Mouse (Mus musculus): ENCODE measurements around the gene Pum1. TPM values are rescaled to one million over a fixed set of nuclear protein-coding genes. Genes with fewer than 3 reads are reported as not detected.

Pum1 gene
- polyA plus RNA-seq, 1 experiment from 2014 or later: 49.6 TPM

DNA sequence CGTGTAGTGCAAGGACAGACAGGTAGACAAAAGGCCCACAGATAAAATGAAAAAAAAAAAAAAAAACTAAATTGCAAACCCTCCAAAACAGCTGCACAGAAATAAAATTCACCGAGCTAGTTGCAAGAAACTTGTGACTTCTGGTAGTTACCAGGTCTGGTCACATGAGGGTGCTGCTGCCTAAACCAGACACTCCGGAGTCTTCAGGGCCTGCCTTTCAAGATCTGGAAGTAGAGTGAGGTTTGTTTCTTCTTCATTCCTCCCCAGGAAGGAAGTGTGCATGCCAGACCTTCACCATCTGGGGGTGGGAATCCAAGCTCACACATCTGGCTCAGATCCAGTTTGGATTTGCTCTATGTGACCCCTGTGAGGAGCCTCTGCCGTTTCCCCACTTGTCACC, 121.6 kb downstream of the Pum1 start:
- CTCF ChIA-PET: interaction anchor here (0.8 to 3.8 kb wide), 7 partner anchors 12 to 108 kb away, joined by 3 to 32 read pairs (median 4); no protein-coding TSS in a partner anchor
- ATAC-seq (no peak), DNase-seq (ENCODE audit: low read depth, low spot score) (no peak)
- in situ Hi-C loops (cut with MboI; ENCODE audit: low pct_unique_long_range_greater_than_20kb): loop anchor here (5.0 to 25.0 kb wide), 3 partner anchors 93 to 1053 kb away; partner anchors contain the start of genes Mecr and Ptpru
- POLR2A ChIA-PET: interaction anchor here (0.6 kb wide), 1 partner anchor 114 kb away, joined by 7 read pairs; no protein-coding TSS in a partner anchor
- H3K27me3 ChIP-seq: no peaks in the 10 kb centered on the region
- no peak for TF ChIP-seq CTCF (IDR thresholded peaks at IDR 0.05)

DNA sequence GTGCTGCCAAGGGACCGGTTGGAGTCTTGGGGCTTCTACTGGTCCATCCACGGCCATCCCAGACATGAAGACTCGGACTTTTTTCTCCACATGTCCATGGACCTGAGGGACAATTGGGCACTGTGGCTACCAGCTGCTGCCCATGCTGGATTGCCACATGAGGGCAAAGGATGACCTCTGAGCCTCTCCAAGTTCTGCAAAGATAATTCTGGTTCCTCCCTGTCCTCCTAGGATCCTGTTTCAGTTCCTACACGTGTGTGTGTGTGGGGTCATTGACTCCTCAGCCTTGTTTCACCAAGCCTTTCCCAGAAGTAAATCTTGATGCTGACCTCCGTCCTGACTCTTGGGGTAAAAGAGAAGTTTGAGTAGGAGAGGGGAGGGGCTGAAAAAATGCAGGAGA, 124.4 kb downstream of the Pum1 start:
- in situ Hi-C loops (cut with MboI; ENCODE audit: low pct_unique_long_range_greater_than_20kb): loop anchor here (5.0 to 25.0 kb wide), 3 partner anchors 90 to 1050 kb away; partner anchors contain the start of genes Mecr and Ptpru
- no peak for TF ChIP-seq CTCF (IDR thresholded peaks at IDR 0.05)
- ChIA-PET POLR2A (no interaction called here), CTCF (interaction anchor here (1.2 to 5.1 kb wide), 3 partner anchors 81 to 104 kb away, joined by 3 to 32 read pairs (median 25); no protein-coding TSS in a partner anchor)
- no peaks in the 10 kb centered on the region for H3K27me3 ChIP-seq
- DNase-seq (ENCODE audit: low read depth, low spot score) (no peak), ATAC-seq (no peak)

DNA sequence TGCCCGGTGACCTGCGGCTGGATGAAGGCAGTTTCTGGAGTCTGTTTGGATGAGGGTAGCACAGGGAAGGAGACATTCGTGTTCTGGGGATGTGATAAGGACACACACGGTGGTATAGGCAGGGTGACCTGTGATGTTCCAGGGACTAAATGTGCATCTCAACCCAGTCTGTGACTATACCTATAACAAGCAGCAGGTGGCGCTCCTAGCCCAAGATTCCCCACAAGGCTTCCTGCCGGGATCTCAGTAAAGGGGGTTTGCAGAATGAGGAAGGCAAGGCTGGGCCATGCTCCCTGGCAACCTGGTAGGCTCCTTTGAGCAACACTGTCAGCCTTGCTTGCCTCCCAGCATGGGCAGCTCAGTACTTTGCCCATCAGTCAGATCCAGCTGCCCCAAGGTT, 127.1 kb downstream of the Pum1 start:
- DNase-seq (ENCODE audit: low read depth, low spot score) (no peak), ATAC-seq (no peak)
- TF ChIP-seq CTCF (IDR thresholded peaks at IDR 0.05): no peak
- POLR2A ChIA-PET: interaction anchor here (0.8 to 1.4 kb wide), 3 partner anchors 72 to 103 kb away, joined by 3 to 4 read pairs (median 3); no protein-coding TSS in a partner anchor
- H3K27me3 ChIP-seq: no peaks in the 10 kb centered on the region
- CTCF ChIA-PET: interaction anchor here (1.1 to 5.1 kb wide), 8 partner anchors 13 to 102 kb away, joined by 3 to 39 read pairs (median 3); no protein-coding TSS in a partner anchor
- in situ Hi-C loops (cut with MboI; ENCODE audit: low pct_unique_long_range_greater_than_20kb): loop anchor here (25.0 kb wide), 1 partner anchor 1047 kb away; the partner anchor contains the start of genes Mecr and Ptpru

DNA sequence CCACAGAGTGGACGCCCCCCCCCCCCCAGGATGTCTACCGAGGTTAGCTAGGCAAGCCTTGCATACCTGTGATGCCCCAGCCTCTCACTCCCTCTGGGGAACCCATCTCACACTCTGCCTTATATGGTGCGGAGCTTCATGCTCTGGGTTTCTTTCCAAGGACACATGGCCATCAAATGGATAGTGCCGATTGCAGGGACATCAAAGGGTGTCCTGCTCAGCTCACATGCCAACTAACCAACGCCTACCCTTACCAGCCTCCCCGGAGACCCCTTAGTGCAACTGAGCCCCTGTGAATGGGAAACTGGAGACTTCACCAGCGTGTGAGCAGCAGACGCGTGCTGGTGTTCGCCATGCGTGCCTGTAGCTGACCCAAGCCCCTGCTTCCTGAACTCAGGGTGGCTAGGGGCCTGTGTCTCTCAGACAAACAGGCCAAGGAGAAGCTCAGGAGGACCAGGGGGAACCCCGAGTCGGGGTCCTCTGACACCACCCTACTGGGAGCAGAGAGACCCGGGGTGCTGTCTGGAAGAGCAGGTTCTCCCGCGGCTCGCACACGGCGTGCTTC, 128.8 kb downstream of the Pum1 start:
- ChIA-PET CTCF (interaction anchor here (1.1 to 5.1 kb wide), 4 partner anchors 9 to 100 kb away, joined by 4 to 39 read pairs (median 14); no protein-coding TSS in a partner anchor), POLR2A (interaction anchor here (0.6 to 1.4 kb wide), 5 partner anchors 22 to 101 kb away, joined by 4 to 5 read pairs (median 4); no protein-coding TSS in a partner anchor)
- in situ Hi-C loops (cut with MboI; ENCODE audit: low pct_unique_long_range_greater_than_20kb): loop anchor here (25.0 kb wide), 1 partner anchor 1045 kb away; the partner anchor contains the start of genes Mecr and Ptpru
- DNase-seq (ENCODE audit: low read depth, low spot score) (no peak), ATAC-seq (no peak)
- TF ChIP-seq CTCF (IDR thresholded peaks at IDR 0.05): no peak
- no peaks in the 10 kb centered on the region for H3K27me3 ChIP-seq

DNA sequence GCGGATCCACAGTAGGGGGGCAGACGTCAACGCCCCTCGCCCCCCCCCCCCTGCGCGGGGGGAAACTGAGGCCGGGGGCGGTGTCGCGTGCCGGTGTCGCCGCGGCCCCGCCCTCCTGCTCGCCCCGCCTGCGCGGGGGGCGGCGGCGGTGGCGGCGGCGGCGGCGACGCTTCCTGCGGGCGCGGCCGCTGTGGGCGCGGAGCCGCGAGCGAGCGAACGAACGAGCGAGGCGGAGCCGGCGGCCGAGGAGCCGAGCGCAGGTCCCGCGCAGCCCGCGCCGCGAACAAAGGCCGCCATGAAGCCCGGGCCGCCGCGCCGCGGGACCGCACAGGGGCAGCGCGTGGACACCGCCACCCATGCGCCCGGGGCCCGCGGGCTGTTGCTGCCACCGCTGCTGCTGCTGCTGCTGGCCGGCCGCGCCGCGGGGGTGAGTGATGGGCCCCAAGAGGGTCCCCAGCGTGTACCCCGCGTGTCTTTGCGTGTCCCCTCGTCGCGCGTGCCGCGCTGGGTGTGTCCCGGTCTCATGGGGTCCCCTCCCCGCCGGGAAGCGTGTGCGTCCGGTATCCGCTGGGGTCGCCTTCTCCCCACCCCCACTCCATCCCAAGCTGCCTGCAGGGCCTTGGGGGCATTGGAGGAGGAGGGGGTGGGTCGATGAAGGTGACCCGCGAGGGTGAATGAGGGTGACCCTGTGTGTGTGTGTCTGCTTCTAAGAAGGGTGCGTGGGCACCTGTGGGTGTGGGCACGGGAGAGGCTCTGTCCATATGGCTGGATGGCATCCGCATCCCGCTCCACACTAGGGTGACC, 129.5 kb downstream of the Pum1 start, which contains the start of gene Sdc3:
Sdc3 (plus strand) TSS at position 162 of the 804 bp plus-strand sequence.
- DNase-seq (ENCODE audit: low read depth, low spot score) (no peak), ATAC-seq (no peak)
- CTCF ChIA-PET: interaction anchor here (1.2 to 5.1 kb wide), 4 partner anchors 81 to 101 kb away, joined by 3 to 39 read pairs (median 14); no protein-coding TSS in a partner anchor
- POLR2A ChIA-PET: interaction anchor here (1.0 kb wide), 1 partner anchor 22 kb away, joined by 5 read pairs; no protein-coding TSS in a partner anchor
- in situ Hi-C loops (cut with MboI; ENCODE audit: low pct_unique_long_range_greater_than_20kb): loop anchor here (25.0 kb wide), 1 partner anchor 1045 kb away; the partner anchor contains the start of genes Mecr and Ptpru
- H3K27me3 ChIP-seq: no peaks in the 10 kb centered on the region
- TF ChIP-seq CTCF (IDR thresholded peaks at IDR 0.05): no peak

DNA sequence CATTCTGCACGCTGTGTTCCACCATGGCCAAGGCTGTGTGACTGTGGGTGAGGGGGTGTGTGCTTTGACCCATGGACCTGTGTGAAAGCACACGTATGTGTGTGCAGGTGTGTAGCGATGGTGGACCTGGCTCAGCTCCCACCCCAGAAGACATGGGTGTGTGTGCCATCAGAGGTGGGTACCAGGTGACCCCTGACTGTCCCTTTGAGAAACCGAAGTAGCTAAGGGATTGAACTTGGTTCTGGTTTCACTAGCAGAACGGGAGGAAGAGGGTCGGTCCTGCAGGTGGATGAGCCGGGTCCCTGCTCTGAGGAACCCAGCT, 130.0 kb downstream of the Pum1 start:
- DNase-seq (ENCODE audit: low read depth, low spot score) (no peak), ATAC-seq (no peak)
- in situ Hi-C loops (cut with MboI; ENCODE audit: low pct_unique_long_range_greater_than_20kb): loop anchor here (25.0 kb wide), 1 partner anchor 1044 kb away; the partner anchor contains the start of genes Mecr and Ptpru
- CTCF ChIA-PET: interaction anchor here (1.2 to 1.4 kb wide), 2 partner anchors 81 to 100 kb away, joined by 3 to 4 read pairs; no protein-coding TSS in a partner anchor
- POLR2A ChIA-PET: no interaction called here
- H3K27me3 ChIP-seq: no peaks in the 10 kb centered on the region
- TF ChIP-seq CTCF (IDR thresholded peaks at IDR 0.05): no peak

DNA sequence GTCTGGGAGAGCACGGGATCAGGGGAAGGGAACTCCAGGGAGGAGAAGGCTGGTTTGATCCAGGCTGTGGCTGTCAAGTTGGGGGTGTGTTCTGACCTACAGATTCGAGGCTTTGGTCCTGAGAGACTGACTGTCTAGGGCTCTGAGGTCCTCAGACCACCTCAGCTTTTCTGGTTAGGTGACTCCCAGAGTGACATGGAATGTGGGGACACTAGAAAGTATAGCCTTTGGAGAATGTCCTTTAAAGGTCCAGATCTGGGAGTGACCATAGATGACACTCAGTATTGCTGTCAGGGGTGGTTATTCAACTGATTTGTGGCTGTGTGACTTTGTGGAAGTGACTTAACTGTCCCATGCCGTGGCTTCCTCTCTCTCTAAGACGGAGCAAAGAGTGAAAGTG, 131.7 kb downstream of the Pum1 start:
- H3K27me3 ChIP-seq: no peaks in the 10 kb centered on the region
- in situ Hi-C loops (cut with MboI; ENCODE audit: low pct_unique_long_range_greater_than_20kb): loop anchor here (5.0 to 25.0 kb wide), 2 partner anchors 38 to 1043 kb away; partner anchors contain the start of genes Mecr and Ptpru
- DNase-seq (ENCODE audit: low read depth, low spot score) (no peak), ATAC-seq (no peak)
- no peak for TF ChIP-seq CTCF (IDR thresholded peaks at IDR 0.05)
- POLR2A ChIA-PET: no interaction called here
- CTCF ChIA-PET: interaction anchor here (1.1 kb wide), 1 partner anchor 84 kb away, joined by 3 read pairs; no protein-coding TSS in a partner anchor

DNA sequence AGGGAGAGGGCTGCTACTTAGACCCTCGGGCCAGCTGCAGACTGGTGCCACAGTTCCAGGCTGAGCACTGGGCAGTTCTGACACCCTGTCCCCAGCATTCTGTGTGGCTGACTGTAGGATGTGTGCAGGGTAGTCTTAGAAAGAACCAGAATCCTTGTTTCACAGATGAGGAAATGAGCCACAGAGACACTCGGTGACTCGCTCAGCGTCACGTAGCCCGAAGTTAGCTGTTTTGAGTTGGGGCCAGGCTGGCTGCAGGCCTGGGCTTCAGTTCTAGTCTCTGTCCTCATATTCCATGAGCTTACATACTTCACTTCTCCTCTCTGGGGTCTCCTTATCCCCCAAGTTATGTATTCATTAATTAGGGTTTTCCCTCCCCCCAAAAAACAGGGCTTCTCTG, 132.8 kb downstream of the Pum1 start:
- no peaks in the 10 kb centered on the region for H3K27me3 ChIP-seq
- ChIA-PET POLR2A (interaction anchor here (0.8 kb wide), 1 partner anchor 79 kb away, joined by 4 read pairs; no protein-coding TSS in a partner anchor), CTCF (interaction anchor here (1.0 to 1.1 kb wide), 2 partner anchors 11 to 82 kb away, joined by 3 read pairs; no protein-coding TSS in a partner anchor)
- DNase-seq (ENCODE audit: low read depth, low spot score) (no peak), ATAC-seq (no peak)
- in situ Hi-C loops (cut with MboI; ENCODE audit: low pct_unique_long_range_greater_than_20kb): loop anchor here (5.0 to 25.0 kb wide), 2 partner anchors 36 to 1041 kb away; partner anchors contain the start of genes Mecr and Ptpru
- TF ChIP-seq CTCF (IDR thresholded peaks at IDR 0.05): no peak

DNA sequence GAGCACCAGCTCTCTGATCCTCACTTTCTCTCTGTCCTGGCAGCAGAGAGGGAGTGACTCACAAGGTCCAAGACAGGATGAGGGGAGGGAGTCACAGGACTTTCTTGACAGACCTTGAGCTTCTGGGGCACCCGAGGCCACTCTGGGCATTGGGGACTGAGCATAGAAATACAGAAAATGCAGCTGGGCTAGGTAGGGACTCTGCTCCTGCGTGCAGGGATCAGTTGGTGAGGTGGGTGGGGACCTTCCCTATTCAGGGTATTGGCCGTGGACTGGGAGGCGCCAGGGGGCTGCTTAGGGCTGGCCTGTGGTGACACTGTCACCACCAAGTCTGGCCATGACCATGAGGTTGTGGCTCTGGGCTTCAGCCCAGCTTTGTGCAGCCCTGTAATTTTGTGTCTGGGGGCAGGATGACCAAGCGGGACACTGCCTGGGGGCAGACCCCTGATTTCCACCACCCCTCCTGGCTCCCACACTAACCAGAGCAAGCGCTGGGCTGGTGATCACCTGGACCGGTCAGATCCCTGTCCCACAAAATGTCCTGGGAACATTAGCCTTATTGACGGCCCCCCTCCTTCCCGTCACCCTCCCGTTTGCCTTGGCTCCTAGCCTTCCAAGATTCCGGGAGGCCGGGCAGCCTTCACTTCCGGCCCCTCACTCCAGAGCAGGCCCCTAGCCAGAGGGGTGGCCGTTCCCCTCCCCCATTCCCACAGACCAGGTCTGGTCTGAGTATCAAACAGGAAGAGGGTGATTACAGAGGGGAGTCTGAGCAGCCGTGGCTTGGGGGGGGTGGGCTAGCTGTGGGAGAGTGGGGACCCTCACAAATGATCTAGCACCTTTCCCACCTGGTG, 134.3 kb downstream of the Pum1 start:
- no peaks in the 10 kb centered on the region for H3K27me3 ChIP-seq
- ATAC-seq (no peak), DNase-seq (ENCODE audit: low read depth, low spot score) (no peak)
- ChIA-PET CTCF (interaction anchor here (1.1 kb wide), 1 partner anchor 94 kb away, joined by 3 read pairs; no protein-coding TSS in a partner anchor), POLR2A (no interaction called here)
- no peak for TF ChIP-seq CTCF (IDR thresholded peaks at IDR 0.05)
- in situ Hi-C loops (cut with MboI; ENCODE audit: low pct_unique_long_range_greater_than_20kb): loop anchor here (5.0 to 25.0 kb wide), 2 partner anchors 35 to 1040 kb away; partner anchors contain the start of genes Mecr and Ptpru

Data from Patski (cell line).